Mouse (Mus musculus) bone marrow, adult 2 months (tissue): ENCODE measurements around the gene Meox1.

Source experiments
- CTCF ChIP-seq: fragments of 200-500 bp; IDR thresholded peaks from 2 replicates; pipeline ENCODE4 v1.5.1; 2011; ENCODE audit warnings: low read length, control low read depth; ENCODE audit not compliant: control insufficient read depth, insufficient read depth
- POLR2A ChIP-seq: fragments of 200-500 bp; IDR thresholded peaks from 2 replicates; pipeline ENCODE4 v1.6.1; 2011; ENCODE audit warnings: low read depth, mild to moderate bottlenecking, control low read depth, low read length, borderline replicate concordance; ENCODE audit not compliant: control insufficient read depth

DNA sequence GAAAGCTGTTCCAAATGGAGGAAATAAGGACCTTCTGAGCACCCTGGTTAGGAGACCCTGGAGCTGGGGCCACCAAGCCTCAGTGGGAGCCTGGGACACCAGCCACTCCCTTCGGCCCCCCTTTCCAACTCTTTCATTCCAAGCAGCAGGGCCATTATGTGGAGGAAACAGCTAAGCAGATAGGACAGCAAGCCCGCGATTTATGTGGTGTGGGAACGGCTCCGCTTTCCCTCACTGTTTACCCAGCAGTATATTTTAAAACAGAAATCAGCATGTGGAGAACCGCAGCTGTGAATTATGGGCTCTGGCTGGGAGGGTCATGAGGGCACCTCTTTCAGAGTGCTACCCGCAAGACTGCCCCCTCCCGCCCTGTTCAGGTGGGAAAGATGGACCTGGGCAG is 7.1 kb upstream of the Meox1 start:
- TF ChIP-seq CTCF = no peak
- TF ChIP-seq POLR2A = no peak
